Mouse (Mus musculus) heart, adult 2 months (tissue): ENCODE data around the gene Pkd2l1. TPM values are rescaled to one million over a fixed set of nuclear protein-coding genes. Genes with fewer than 3 reads are reported as not detected.

Experiments
- DNase-seq, 2 experiments: peaks; one replicate each; pipeline ENCODE4 v3.0.0; 2021
- H3K27ac ChIP-seq: fragments of 200-600 bp; 2 replicates; pipeline ENCODE4 v1.8.1; 2022
- H3K27me3 ChIP-seq: fragments of 200-500 bp; 2 replicates; pipeline ENCODE4 v1.6.1; 2012; ENCODE audit warnings: mild to moderate bottlenecking, low read length, inconsistent platforms, mixed read lengths; ENCODE audit not compliant: control insufficient read depth, insufficient read depth
- H3K36me3 ChIP-seq: fragments of 200-500 bp; 2 replicates; pipeline ENCODE4 v1.6.1; 2012; ENCODE audit warnings: low read length, inconsistent platforms; ENCODE audit not compliant: control insufficient read depth, insufficient read depth
- H3K4me1 ChIP-seq: fragments of 200-500 bp; 2 replicates; pipeline ENCODE4 v1.6.1; 2011; ENCODE audit warnings: low read length; ENCODE audit not compliant: control insufficient read depth, insufficient read depth
- H3K4me3 ChIP-seq: fragments of 200-600 bp; 2 replicates; pipeline ENCODE4 v1.8.1; 2022
- H3K79me2 ChIP-seq: fragments of 200-500 bp; replicated peaks from 2 replicates; pipeline ENCODE4 v1.6.1; 2012; ENCODE audit warnings: mild to moderate bottlenecking, inconsistent platforms, low read length, moderate library complexity, mixed read lengths; ENCODE audit not compliant: control insufficient read depth, insufficient read depth
- H3K9ac ChIP-seq: fragments of 200-500 bp; 2 replicates; pipeline ENCODE4 v1.6.1; 2012; ENCODE audit warnings: low read depth, mild to moderate bottlenecking, control low read depth, inconsistent platforms, low read length, mixed read lengths
- CTCF ChIP-seq: fragments of 200-600 bp; IDR thresholded peaks from 2 replicates; pipeline ENCODE4 v1.8.1; 2022; ENCODE audit warnings: antibody characterized with exemption, mild to moderate bottlenecking, moderate library complexity
- EP300 ChIP-seq: fragments of 200-500 bp; IDR thresholded peaks from 2 replicates; pipeline ENCODE4 v1.6.1; 2011; ENCODE audit warnings: low read depth, low read length, control low read depth; ENCODE audit not compliant: insufficient read depth
- POLR2A ChIP-seq: fragments of 200-500 bp; IDR thresholded peaks from 2 replicates; pipeline ENCODE4 v1.6.1; 2011; ENCODE audit warnings: mild to moderate bottlenecking, low read depth, low read length, control low read depth; ENCODE audit not compliant: insufficient read depth
- WGBS: fragments of 180-500 bp; shearing (Covaris S2); methylation state at CpG from one replicate; pipeline ENCODE4 v1.1.7; 2018; 5-methylcytosine and 5-hydroxymethylcytosine counted together
- intact Hi-C: fragments of 180-260 bp; cut with DNase I; formaldehyde crosslinking; loops from one replicate; pipeline ENCODE4 v1.15.1; 2025
- polyA plus RNA-seq: library from polyadenylated mRNA; depleted of rRNA; stranded (reverse); fragments of >200 nt; gene quantifications from 2 replicates; pipeline ENCODE4 v1.2.3, GENCODE M21; 2012
- total RNA-seq, 2 experiments: library from RNA; stranded (reverse); gene quantifications; 2 replicates each; pipeline ENCODE4 v1.2.3; 2021

Pkd2l1 gene
- total and polyA plus RNA-seq, 3 experiments = not detected

DNA sequence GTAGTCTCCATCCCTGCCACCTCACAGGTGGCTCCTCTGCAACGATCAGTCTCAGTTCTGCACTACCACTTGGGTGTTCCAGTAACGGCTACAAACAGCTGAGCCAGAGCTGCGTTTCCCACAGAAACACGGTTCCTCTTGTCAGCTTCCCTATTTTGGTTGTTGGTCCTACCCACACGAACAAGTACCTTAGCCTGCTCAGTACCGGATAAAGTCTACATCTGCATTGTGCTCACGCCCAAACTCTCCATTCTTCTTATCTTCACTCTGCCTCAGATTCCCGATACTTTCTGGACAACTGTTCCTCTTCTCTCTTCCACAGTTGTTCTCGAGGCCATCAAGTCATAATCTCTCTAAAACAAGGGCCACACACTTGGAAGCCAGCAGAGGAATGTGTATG, 47.9 kb downstream of the Pkd2l1 start:
- H3K27me3 ChIP-seq = no peaks in the 10 kb centered on the region
- peak in 1 of 2 experiments; percentile 10 for DNase-seq
- H3K9ac ChIP-seq = no peak overlapping the region
- no peaks in the 10 kb centered on the region for H3K79me2 ChIP-seq
- intact Hi-C loops = no loop called here
- H3K27ac ChIP-seq = no peak overlapping the region
- H3K36me3 ChIP-seq = no peaks in the 10 kb centered on the region; the same call in 1 of the 2 replicates
- TF ChIP-seq CTCF (no peak), EP300 (no peak), POLR2A (no peak)
- 86% methylated on average over 9 of the region's 9 CpGs for WGBS
- peaks cover 4% of the 10 kb centered on the region for H3K4me1 ChIP-seq
- H3K4me3 ChIP-seq = no peak overlapping the region

DNA sequence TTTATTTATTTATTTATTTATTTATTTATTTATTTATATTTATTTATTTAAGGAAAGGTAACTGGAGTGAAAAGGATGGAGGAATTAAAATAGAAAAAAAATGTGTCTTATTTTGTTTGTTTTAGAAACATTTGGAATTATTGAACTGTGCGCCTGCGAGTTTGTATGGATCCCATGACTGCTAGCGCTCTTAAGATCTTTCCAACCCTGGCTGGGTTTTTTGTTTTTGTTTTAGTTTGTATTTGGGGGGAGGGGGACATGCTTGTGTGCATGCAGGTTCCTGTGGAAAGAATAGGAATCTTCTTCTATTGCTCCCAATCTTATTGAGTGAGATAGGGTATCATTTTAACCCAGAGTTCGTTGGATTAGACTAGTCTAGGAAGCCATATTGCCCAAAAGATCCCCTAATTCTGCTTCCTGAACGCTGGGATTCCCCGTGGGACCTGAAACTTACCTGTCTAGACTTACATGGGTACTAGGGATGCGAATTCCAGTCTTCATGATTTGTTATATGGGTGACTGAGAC, 56.2 kb downstream of the Pkd2l1 start:
- H3K79me2 ChIP-seq = no peaks in the 10 kb centered on the region; the same call in 1 of the 2 replicates
- H3K4me1 ChIP-seq = no peaks in the 10 kb centered on the region
- intact Hi-C loops = loop anchor here (2.0 kb wide), 1 partner anchor 29 kb away; the partner anchor contains the start of gene Chuk
- DNase-seq = no peak
- H3K27ac ChIP-seq = peak overlapping the region; percentile 44
- H3K36me3 ChIP-seq = peaks cover 3% of the 10 kb centered on the region
- WGBS = 30% methylated on average over 7 of the region's 7 CpGs
- H3K4me3 ChIP-seq = peak overlapping the region; percentile 76
- no peak for TF ChIP-seq CTCF
- no peak for TF ChIP-seq POLR2A
- no peak for TF ChIP-seq EP300
- no peak overlapping the region for H3K9ac ChIP-seq
- H3K27me3 ChIP-seq = no peaks in the 10 kb centered on the region

- Histone ChIP-seq H3K79me2 (no peaks in the 10 kb centered on the region; the same call in 1 of the 2 replicates), H3K27me3 (no peaks in the 10 kb centered on the region), H3K9ac (peak within 1 kb of the TSS; percentile 75), H3K4me1 (no peaks in the 10 kb centered on the region), H3K4me3 (peak within 1 kb of the TSS; percentile 76), H3K36me3 (peaks cover 3% of the 10 kb centered on the region; the same call in 1 of the 2 replicates), H3K27ac (peak within 1 kb of the TSS; percentile 85)
- TF ChIP-seq CTCF = no peak
- TF ChIP-seq POLR2A = peak; percentile 64
- no peak for TF ChIP-seq EP300
- intact Hi-C loops = loop anchor here (2.0 kb wide), 1 partner anchor 29 kb away; the partner anchor contains the start of gene Chuk
- DNase-seq = peak; percentile 88
- under 1% methylated on average over 45 of the region's 45 CpGs for WGBS
These were observed 56.9 kb downstream of the Pkd2l1 start, which contains the start of gene Cwf19l1 for GRCm38 (mm10) chr19:44135072-44135959. TSS of gene Cwf19l1 (minus strand) at chr19:44135876.

DNA sequence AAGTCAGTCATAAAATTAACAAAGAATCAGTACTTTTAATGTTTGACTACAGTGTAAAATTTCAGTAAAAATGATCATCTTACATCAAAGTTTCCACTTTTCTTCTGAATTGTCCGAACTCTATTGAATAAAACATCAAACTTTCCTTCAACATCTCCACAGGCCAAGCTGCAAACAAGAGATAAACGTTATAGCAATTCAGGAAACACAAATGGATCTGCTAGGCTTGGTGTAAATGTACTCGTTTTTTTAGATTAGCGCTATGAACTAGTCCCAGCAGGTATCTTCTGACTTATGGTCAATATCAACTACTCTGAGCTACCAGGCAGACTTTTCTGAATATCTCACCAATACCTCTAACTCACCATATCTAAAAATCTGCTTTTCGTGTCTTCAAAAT, 59.3 kb downstream of the Pkd2l1 start:
- intact Hi-C loops = no loop called here
- WGBS = 83% methylated on average over 5 of the region's 5 CpGs

GRCm38 (mm10) chr19:44128560-44128959, 63.7 kb downstream of the Pkd2l1 start:
- WGBS = 75% methylated on average over 2 of the region's 2 CpGs
- Histone ChIP-seq H3K9ac (no peak overlapping the region), H3K27me3 (no peaks in the 10 kb centered on the region), H3K27ac (no peak overlapping the region), H3K4me1 (no peaks in the 10 kb centered on the region), H3K36me3 (no peaks in the 10 kb centered on the region; the same call in 1 of the 2 replicates), H3K4me3 (no peak overlapping the region), H3K79me2 (no peaks in the 10 kb centered on the region)
- intact Hi-C loops = no loop called here
- no peak for DNase-seq
- TF ChIP-seq CTCF (no peak), EP300 (no peak), POLR2A (no peak)

More for the DNA sequence above, 59.3 kb downstream of the Pkd2l1 start:
- Histone ChIP-seq H3K4me1 (no peaks in the 10 kb centered on the region), H3K79me2 (no peaks in the 10 kb centered on the region; the same call in 1 of the 2 replicates), H3K27me3 (no peaks in the 10 kb centered on the region), H3K27ac (no peak overlapping the region), H3K9ac (no peak overlapping the region), H3K36me3 (peaks cover 3% of the 10 kb centered on the region; the same call in 1 of the 2 replicates), H3K4me3 (no peak overlapping the region)
- DNase-seq = no peak
- TF ChIP-seq POLR2A (no peak), CTCF (no peak), EP300 (no peak)
